Mouse (Mus musculus): ENCODE measurements around the gene Cluap1. TPM values are rescaled to one million over a fixed set of nuclear protein-coding genes. Genes with fewer than 3 reads are reported as not detected.

Gene Cluap1
- 27.3 and 32.0 TPM in 2 replicates for polyA plus RNA-seq (2014; fragmentation: Nextera tagmentation; extraction: Ambion mirVana)

DNA sequence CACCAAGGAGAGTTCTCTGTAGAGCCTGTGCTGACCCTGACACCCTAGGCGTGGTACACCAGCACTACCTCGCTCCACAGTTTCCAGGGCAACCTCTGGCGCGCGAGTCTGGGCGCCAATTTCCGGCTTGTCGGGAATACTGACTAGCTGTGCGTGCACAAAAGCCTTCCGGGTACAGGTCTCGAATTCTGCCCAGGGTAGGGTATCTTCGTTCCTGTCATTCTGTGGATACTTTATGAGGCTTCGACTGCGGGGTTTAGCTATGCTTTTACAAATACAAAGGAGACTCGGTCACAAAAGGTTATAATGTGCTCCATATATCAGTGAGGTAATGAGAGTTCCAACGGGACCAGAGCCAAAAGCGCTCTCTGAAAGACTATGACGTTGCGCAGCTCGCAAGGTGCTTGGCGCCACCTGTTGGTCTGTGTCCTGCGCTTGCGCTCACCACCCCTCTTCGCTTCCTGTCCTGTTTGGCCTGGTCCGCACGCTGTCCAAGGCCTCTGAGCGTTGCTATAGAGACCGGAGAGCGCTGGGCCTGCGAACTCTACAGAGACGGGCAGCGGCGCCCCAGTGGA is at the start of gene Cluap1, which contains the start of gene 1700037C18Rik:
Gene Cluap1, plus strand, starts transcription at position 265 of the 575 bp plus-strand sequence.
Gene 1700037C18Rik, minus strand, starts transcription at position 153 of the 575 bp plus-strand sequence.
- DNase-seq (ENCODE audit: low spot score) (peak; percentile 94), ATAC-seq (replicated peaks; ENCODE audit: insufficient number of reproducible peaks, low FRiP score, low TSS enrichment, low read depth) (peak; percentile 98)
- H3K27me3 ChIP-seq (ENCODE audit: control insufficient read depth, insufficient read depth, low read length): no peaks in the 10 kb centered on the region
- H3K36me3 ChIP-seq (replicated peaks; ENCODE audit: control insufficient read depth, insufficient read depth, low read depth, low read length): no peaks in the 10 kb centered on the region; the same call in 1 of the 2 replicates
- WGBS: 0% methylated on average over 33 of the region's 33 CpGs
- peak within 1 kb of the TSS; percentile 56 for H3K4me3 ChIP-seq (ENCODE audit: low read depth, low read length)
- H3K27ac ChIP-seq (replicated peaks; ENCODE audit: low read depth, low read length): no peak within 1 kb of the TSS
- no peaks in the 10 kb centered on the region; the same call in 1 of the 2 replicates for H3K4me1 ChIP-seq (ENCODE audit: control insufficient read depth, insufficient read depth, low read length)
- H3K4me2 ChIP-seq (ENCODE audit: low read depth, low read length): peak within 1 kb of the TSS; percentile 75
- peak within 1 kb of the TSS; percentile 68 for H3K9ac ChIP-seq (replicated peaks; ENCODE audit: low read length)
- no peaks in the 10 kb centered on the region for H3K9me3 ChIP-seq (replicated peaks; ENCODE audit: control insufficient read depth, low read length)

DNA sequence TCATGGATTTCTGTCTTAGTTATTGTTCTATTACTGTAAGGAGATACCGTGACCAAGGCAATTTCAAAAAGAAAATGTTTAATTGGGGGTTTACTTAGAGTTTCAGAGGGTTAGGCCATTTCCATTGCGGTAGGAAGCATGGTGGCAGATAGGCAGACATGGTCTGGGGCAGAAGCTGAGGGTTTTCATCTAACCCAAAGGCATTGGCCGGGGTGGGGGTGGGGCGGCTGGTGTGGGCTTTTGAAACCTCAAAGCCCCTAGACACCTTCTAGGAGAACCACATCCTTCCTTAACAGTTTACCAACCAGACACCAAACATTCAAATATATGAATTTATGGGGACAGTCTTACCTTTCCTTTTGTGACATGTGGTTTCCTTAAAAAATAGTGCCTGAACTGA is 49.3 kb upstream of the Cluap1 start:
- Histone ChIP-seq H3K9me3 (replicated peaks; ENCODE audit: control insufficient read depth, low read length) (no peaks in the 10 kb centered on the region), H3K4me2 (ENCODE audit: low read depth, low read length) (no peak overlapping the region), H3K4me1 (ENCODE audit: control insufficient read depth, insufficient read depth, low read length) (no peaks in the 10 kb centered on the region), H3K36me3 (replicated peaks; ENCODE audit: control insufficient read depth, insufficient read depth, low read depth, low read length) (no peaks in the 10 kb centered on the region), H3K4me3 (ENCODE audit: low read depth, low read length) (no peak overlapping the region), H3K27ac (replicated peaks; ENCODE audit: low read depth, low read length) (no peak overlapping the region), H3K9ac (replicated peaks; ENCODE audit: low read length) (no peak overlapping the region), H3K27me3 (ENCODE audit: control insufficient read depth, insufficient read depth, low read length) (no peaks in the 10 kb centered on the region)
- 89% methylated on average over 4 of the region's 4 CpGs for WGBS
- no peak for DNase-seq (ENCODE audit: low spot score)
- no peak for ATAC-seq (replicated peaks; ENCODE audit: insufficient number of reproducible peaks, low FRiP score, low TSS enrichment, low read depth)

DNA sequence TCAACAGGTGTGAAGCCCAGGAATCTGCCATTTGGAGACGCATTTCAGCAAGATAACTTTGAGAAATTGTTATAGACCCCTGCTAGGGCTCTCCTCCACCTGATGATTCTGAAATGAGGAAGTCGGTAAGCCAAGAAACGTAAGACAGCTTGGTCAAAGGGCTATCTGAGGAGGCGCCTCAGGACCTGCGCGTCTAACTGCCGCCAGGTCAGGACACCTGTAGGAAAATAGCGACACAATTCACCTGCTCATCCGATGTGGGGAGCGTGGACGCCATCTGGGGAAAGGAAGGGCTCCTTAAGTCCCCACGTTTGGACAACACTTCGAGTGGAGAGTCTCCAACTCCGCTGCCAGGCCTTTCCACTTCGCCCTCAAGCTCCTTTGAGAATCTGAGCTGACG is 36.8 kb upstream of the Cluap1 start:
- no peaks in the 10 kb centered on the region for H3K27me3 ChIP-seq (ENCODE audit: control insufficient read depth, insufficient read depth, low read length)
- H3K9me3 ChIP-seq (replicated peaks; ENCODE audit: control insufficient read depth, low read length): no peaks in the 10 kb centered on the region
- 3% methylated on average over 16 of the region's 16 CpGs for WGBS
- DNase-seq (ENCODE audit: low spot score) (no peak), ATAC-seq (replicated peaks; ENCODE audit: insufficient number of reproducible peaks, low FRiP score, low TSS enrichment, low read depth) (peak; percentile 17; the same call in 1 of the 2 replicates)
- H3K27ac ChIP-seq (replicated peaks; ENCODE audit: low read depth, low read length): no peak overlapping the region
- H3K36me3 ChIP-seq (replicated peaks; ENCODE audit: control insufficient read depth, insufficient read depth, low read depth, low read length): no peaks in the 10 kb centered on the region
- H3K4me1 ChIP-seq (ENCODE audit: control insufficient read depth, insufficient read depth, low read length): no peaks in the 10 kb centered on the region
- H3K4me2 ChIP-seq (ENCODE audit: low read depth, low read length): peak overlapping the region; percentile 77
- peak overlapping the region; percentile 53 for H3K4me3 ChIP-seq (ENCODE audit: low read depth, low read length)
- H3K9ac ChIP-seq (replicated peaks; ENCODE audit: low read length): peak overlapping the region; percentile 61

DNA sequence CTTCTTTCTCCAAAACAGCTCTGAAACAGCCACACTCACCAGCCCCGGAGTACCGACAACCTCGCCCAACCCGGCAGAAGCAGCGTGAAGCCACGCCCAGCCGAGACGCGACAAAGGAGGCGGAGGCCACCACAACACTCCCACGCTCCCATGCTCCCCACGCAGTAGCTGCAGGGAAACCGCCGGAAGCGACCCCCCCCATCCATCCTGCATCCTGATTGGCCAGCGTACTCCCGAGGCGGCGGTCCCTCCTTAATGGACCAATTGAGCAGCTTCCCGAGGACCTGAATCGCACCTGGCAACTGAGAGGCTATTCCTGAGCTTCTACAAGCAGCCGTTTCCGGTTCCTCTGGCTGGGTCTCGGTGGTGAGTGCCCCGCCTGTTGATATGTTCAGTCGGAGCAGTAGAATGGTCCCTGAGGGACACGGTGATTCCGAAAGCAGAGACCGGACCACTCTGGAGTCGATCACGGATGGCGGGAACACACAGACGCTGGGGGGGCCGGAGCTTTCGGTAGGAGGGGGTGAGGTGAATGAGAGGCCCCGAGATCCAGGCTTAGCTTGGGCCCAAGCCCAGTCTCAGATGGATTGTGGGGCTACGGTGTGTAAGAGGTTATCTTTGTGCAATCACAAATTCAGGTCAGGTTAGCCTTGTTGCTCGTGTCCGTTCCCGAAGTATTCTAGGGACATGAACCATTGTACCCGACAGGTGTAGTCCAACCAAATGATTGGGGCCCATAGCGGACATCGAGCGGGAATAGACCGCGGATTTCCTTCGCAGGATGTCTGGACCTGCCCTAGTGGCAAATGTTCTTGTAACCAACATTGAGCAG is 36.2 kb upstream of the Cluap1 start, which contains the start of gene Naa60:
Gene Naa60, plus strand, starts transcription at position 160 of the 832 bp plus-strand sequence.
- DNase-seq (ENCODE audit: low spot score): peak; percentile 93
- Histone ChIP-seq H3K9me3 (replicated peaks; ENCODE audit: control insufficient read depth, low read length) (no peaks in the 10 kb centered on the region), H3K36me3 (replicated peaks; ENCODE audit: control insufficient read depth, insufficient read depth, low read depth, low read length) (no peaks in the 10 kb centered on the region), H3K4me2 (ENCODE audit: low read depth, low read length) (peak within 1 kb of the TSS; percentile 77), H3K9ac (replicated peaks; ENCODE audit: low read length) (peak within 1 kb of the TSS; percentile 73), H3K27me3 (ENCODE audit: control insufficient read depth, insufficient read depth, low read length) (no peaks in the 10 kb centered on the region), H3K4me1 (ENCODE audit: control insufficient read depth, insufficient read depth, low read length) (no peaks in the 10 kb centered on the region), H3K27ac (replicated peaks; ENCODE audit: low read depth, low read length) (no peak within 1 kb of the TSS), H3K4me3 (ENCODE audit: low read depth, low read length) (peak within 1 kb of the TSS; percentile 53)
- ATAC-seq (replicated peaks; ENCODE audit: insufficient number of reproducible peaks, low FRiP score, low TSS enrichment, low read depth): peak; percentile 98
- WGBS: 4% methylated on average over 47 of the region's 47 CpGs

DNA sequence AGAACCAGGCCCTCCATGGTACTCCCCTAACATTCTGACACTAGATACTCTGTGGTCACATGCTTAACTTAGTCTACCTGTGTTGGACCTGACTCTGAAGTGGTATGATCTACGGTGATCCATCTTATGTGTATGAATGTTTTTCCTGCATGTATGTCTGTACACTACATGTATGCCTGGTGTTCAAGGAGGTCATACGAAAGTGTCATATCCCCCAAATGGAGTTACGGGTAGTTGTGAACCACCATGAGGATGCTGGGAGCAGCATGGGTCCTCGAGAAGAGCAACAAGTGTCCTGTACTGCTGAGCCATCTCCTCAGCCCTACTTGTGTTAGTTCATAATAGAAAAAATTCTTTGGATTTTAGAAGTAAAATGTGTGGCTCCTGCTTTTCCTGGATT is 32.3 kb upstream of the Cluap1 start:
- Histone ChIP-seq H3K36me3 (replicated peaks; ENCODE audit: control insufficient read depth, insufficient read depth, low read depth, low read length) (no peaks in the 10 kb centered on the region), H3K27ac (replicated peaks; ENCODE audit: low read depth, low read length) (no peak overlapping the region), H3K9me3 (replicated peaks; ENCODE audit: control insufficient read depth, low read length) (no peaks in the 10 kb centered on the region), H3K4me1 (ENCODE audit: control insufficient read depth, insufficient read depth, low read length) (no peaks in the 10 kb centered on the region), H3K27me3 (ENCODE audit: control insufficient read depth, insufficient read depth, low read length) (no peaks in the 10 kb centered on the region), H3K4me3 (ENCODE audit: low read depth, low read length) (no peak overlapping the region), H3K9ac (replicated peaks; ENCODE audit: low read length) (no peak overlapping the region), H3K4me2 (ENCODE audit: low read depth, low read length) (no peak overlapping the region)
- 92% methylated on average over 4 of the region's 4 CpGs for WGBS
- ATAC-seq (replicated peaks; ENCODE audit: insufficient number of reproducible peaks, low FRiP score, low TSS enrichment, low read depth): no peak
- DNase-seq (ENCODE audit: low spot score): no peak

DNA sequence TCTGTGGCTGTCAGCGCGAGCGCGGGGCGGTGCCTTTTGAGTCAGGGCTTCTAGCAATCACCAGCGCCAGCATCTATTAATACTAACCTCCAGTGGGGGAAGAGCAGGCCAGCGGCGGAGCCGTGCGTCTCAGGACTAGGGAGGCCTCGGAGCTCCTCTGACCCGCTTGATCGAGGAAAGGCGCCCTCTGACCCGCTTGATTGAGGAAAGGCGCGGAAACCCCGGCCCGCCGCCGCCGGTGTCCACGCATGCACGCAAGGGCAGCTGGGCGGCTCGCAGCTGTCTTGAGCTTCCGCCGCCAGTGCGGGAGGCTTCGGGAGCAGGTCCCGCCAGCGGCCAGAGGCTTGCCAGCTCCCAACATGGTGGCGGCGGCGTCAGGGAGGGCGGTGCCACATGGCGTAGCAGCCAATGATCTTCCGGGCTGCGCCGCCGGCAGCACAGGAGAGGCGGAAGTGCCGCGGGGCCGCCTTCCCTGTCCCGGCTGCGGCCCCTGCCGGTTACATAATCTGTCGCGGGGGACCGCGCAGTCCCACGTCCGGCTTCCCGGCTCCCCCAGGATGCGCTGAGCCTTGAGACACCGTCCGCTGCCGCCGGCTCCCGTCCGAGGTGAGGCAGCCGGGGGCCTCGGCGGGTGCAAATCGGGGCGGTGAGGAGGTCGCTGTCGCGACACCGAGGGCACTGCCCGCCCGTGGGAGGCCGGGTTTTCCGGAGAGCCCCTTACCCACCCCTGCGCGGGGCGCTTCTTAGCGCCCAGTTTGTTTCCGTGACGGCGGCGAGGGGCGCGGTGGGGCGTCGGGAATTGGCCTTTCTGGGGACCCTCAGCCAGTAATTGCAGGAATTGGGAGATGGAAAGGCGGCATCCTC is 24.2 kb upstream of the Cluap1 start, which contains the start of the genes Zfp597 and Gm20695:
Gene Zfp597, minus strand, starts transcription at position 361 of the 864 bp plus-strand sequence.
Gene Gm20695, plus strand, starts transcription at position 448 of the 864 bp plus-strand sequence.
- no peaks in the 10 kb centered on the region; the same call in 1 of the 2 replicates for H3K4me1 ChIP-seq (ENCODE audit: control insufficient read depth, insufficient read depth, low read length)
- H3K27ac ChIP-seq (replicated peaks; ENCODE audit: low read depth, low read length): peak within 1 kb of the TSS; percentile 76
- H3K36me3 ChIP-seq (replicated peaks; ENCODE audit: control insufficient read depth, insufficient read depth, low read depth, low read length): no peaks in the 10 kb centered on the region
- peak within 1 kb of the TSS; percentile 53 for H3K4me2 ChIP-seq (ENCODE audit: low read depth, low read length)
- H3K27me3 ChIP-seq (ENCODE audit: control insufficient read depth, insufficient read depth, low read length): no peaks in the 10 kb centered on the region
- no peaks in the 10 kb centered on the region for H3K9me3 ChIP-seq (replicated peaks; ENCODE audit: control insufficient read depth, low read length)
- under 1% methylated on average over 84 of the region's 88 CpGs for WGBS
- H3K4me3 ChIP-seq (ENCODE audit: low read depth, low read length): peak within 1 kb of the TSS; percentile 89
- ATAC-seq (replicated peaks; ENCODE audit: insufficient number of reproducible peaks, low FRiP score, low TSS enrichment, low read depth): peak; percentile 98
- H3K9ac ChIP-seq (replicated peaks; ENCODE audit: low read length): peak within 1 kb of the TSS; percentile 84
- peak; percentile 95 for DNase-seq (ENCODE audit: low spot score)

DNA sequence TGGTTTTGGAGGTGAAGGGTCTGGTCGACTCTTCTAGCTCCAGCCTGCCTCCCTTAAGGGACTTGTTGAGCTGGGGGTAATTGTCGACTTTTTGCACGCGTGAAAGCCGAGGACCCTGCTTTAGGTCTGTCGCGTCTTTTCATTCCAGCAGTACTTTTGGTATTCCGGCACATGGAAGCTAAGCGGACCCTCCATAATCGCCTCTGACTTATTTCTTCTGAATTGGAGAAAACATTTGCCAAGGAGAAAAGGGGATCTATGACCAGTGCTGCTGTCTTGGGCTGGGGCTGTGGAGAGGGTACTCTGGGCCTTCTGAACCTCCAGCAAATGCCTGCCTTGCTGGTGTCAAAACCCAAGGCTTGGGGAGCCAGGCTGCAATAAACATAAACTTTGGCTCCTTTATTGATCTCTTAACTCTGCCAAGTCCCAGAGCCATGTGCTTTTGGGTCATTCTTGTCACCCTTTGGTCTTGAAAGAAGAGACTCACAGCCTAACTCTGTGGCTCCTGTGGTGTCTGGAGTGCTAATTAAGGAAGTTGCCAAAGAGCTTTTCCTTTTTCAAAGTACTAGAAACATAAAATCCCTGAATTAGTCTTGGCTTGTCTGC is 23.4 kb upstream of the Cluap1 start:
- no peaks in the 10 kb centered on the region; the same call in 1 of the 2 replicates for H3K4me1 ChIP-seq (ENCODE audit: control insufficient read depth, insufficient read depth, low read length)
- peak overlapping the region; percentile 53 for H3K4me2 ChIP-seq (ENCODE audit: low read depth, low read length)
- no peaks in the 10 kb centered on the region for H3K36me3 ChIP-seq (replicated peaks; ENCODE audit: control insufficient read depth, insufficient read depth, low read depth, low read length)
- peak overlapping the region; percentile 84 for H3K9ac ChIP-seq (replicated peaks; ENCODE audit: low read length)
- 5% methylated on average over 10 of the region's 10 CpGs for WGBS
- peak; percentile 7; the same call in 1 of the 2 replicates for ATAC-seq (replicated peaks; ENCODE audit: insufficient number of reproducible peaks, low FRiP score, low TSS enrichment, low read depth)
- H3K27me3 ChIP-seq (ENCODE audit: control insufficient read depth, insufficient read depth, low read length): no peaks in the 10 kb centered on the region
- no peak overlapping the region for H3K27ac ChIP-seq (replicated peaks; ENCODE audit: low read depth, low read length)
- DNase-seq (ENCODE audit: low spot score): peak; percentile 3
- no peaks in the 10 kb centered on the region for H3K9me3 ChIP-seq (replicated peaks; ENCODE audit: control insufficient read depth, low read length)
- H3K4me3 ChIP-seq (ENCODE audit: low read depth, low read length): peak overlapping the region; percentile 89

All from embryonic facial prominence, embryonic 11.5 days (tissue).